ENCODE assay signal across 17 mouse cellular contexts in genomic region chr4:44335006-44335405, GRCm38 (mm10). TPM values are rescaled to one million over a fixed set of nuclear protein-coding genes. Genes with fewer than 3 reads are reported as not detected.
"Had no signal": no experiment of that assay in that cellular context is flagged by ENCODE, and none has a peak within 500 bp of the region (broad histone marks: within the 10 kb centered on the region; RNA-seq: fewer than 3 reads in every experiment).

No protein-coding gene starts in this region.

- DNase-seq: heart, postnatal 10 days; heart, postnatal 14 days; heart, postnatal 36 days; heart, postnatal 4 days; kidney, adult 11 months; kidney, adult 18-20 months; kidney, adult 2 months; kidney, adult 8-10 months; kidney, adult 9 months; kidney, postnatal 10 days; kidney, postnatal 14 days; kidney, postnatal 25 days; kidney, postnatal 36 days; kidney, postnatal 4 days; layer of hippocampus, adult 9-11 months; layer of hippocampus, postnatal 36 days had no signal

RNA-seq across cellular contexts. Expression of gene Melk, which starts 34.3 kb away (rescaled TPM):
- total RNA-seq: layer of hippocampus, adult 18-20 months had no signal
